Mouse (Mus musculus) E14TG2a.4 (cell line): ENCODE measurements around the gene Dnajc3.

ENCODE experiments used
- CTCF ChIP-seq: conservative IDR thresholded peaks from 2 replicates; pipeline ENCODE4 v1.5.1; 2014; ENCODE audit warnings: low read length
- NANOG ChIP-seq: IDR thresholded peaks from 2 replicates; pipeline ENCODE4 v1.6.1; 2014; ENCODE audit warnings: borderline replicate concordance, low read length, mixed read lengths
- POU5F1 ChIP-seq: IDR thresholded peaks from 2 replicates; pipeline ENCODE4 v1.6.1; 2014; ENCODE audit warnings: low read length, borderline replicate concordance

DNA sequence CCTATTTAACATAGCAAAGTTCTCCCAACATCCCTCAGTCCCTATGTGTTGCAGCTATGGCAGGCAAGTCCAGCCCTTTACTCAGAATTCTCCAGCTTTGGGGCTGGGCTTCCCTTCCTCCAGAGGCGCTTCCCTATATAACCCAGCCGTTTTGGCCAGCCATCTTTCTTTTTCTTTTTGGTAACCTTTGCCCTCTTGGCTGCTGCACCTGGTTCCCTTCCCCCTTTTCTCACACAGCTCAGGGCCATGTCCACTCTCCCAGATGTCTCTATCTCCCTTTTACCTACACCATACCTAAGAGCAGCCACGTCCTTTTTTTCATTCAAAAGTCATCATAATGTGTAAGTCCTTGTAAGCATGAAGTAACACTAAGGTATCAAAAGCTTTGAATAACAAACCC lies 1.5 kb upstream of the Dnajc3 start:
- no peak for TF ChIP-seq CTCF
- no peak for TF ChIP-seq NANOG
- TF ChIP-seq POU5F1, result no peak
